Comparison of ENCODE assay signal across 26 mouse cellular contexts in genomic region chr16:18724706-18725105, GRCm38 (mm10). TPM values are rescaled to one million over a fixed set of nuclear protein-coding genes. Genes with fewer than 3 reads are reported as not detected.
"Had no signal": no experiment of that assay in that cellular context is flagged by ENCODE, and none has a peak within 500 bp of the region (broad histone marks: within the 10 kb centered on the region; RNA-seq: fewer than 3 reads in every experiment).

No protein-coding gene starts in this region.

- H3K4me1 ChIP-seq: heart, embryonic 10.5 days; heart, embryonic 12.5 days; hindbrain, embryonic 10.5 days; hindbrain, embryonic 12.5 days; intestine, embryonic 15.5 days; limb, embryonic 13.5 days; limb, embryonic 15.5 days; liver, embryonic 12.5 days had no signal

- H3K4me3 ChIP-seq: gastrocnemius, adult 2 months; heart, embryonic 10.5 days; heart, embryonic 12.5 days; hindbrain, embryonic 10.5 days; hindbrain, embryonic 12.5 days; intestine, embryonic 15.5 days; layer of hippocampus, adult 2 months; left cerebral cortex, adult 2 months; limb, embryonic 13.5 days; limb, embryonic 15.5 days; liver, embryonic 12.5 days had no signal

- DNase-seq: gastrocnemius, adult 2 months; gastrocnemius, postnatal 10 days; gastrocnemius, postnatal 25 days; heart, adult 18-20 months; heart, postnatal 10 days; heart, postnatal 4 days; kidney, adult 18-20 months; kidney, adult 8-10 months; kidney, postnatal 10 days; kidney, postnatal 25 days; kidney, postnatal 4 days; left cerebral cortex, postnatal 4 days had no signal

- H3K9ac ChIP-seq: heart, embryonic 12.5 days; hindbrain, embryonic 12.5 days; hindbrain, embryonic 14.5 days; intestine, embryonic 15.5 days; limb, embryonic 13.5 days; limb, embryonic 15.5 days; liver, embryonic 12.5 days; liver, embryonic 14.5 days had no signal

- H3K27ac ChIP-seq: gastrocnemius, adult 2 months; heart, embryonic 10.5 days; hindbrain, embryonic 10.5 days; hindbrain, embryonic 12.5 days; hindbrain, embryonic 14.5 days; intestine, embryonic 15.5 days; left cerebral cortex, adult 2 months; limb, embryonic 13.5 days; limb, embryonic 15.5 days; liver, embryonic 12.5 days; liver, embryonic 14.5 days had no signal

- H3K4me2 ChIP-seq: heart, embryonic 12.5 days; hindbrain, embryonic 12.5 days; hindbrain, embryonic 14.5 days; intestine, embryonic 15.5 days; limb, embryonic 13.5 days; limb, embryonic 15.5 days; liver, embryonic 12.5 days had no signal

- H3K36me3 ChIP-seq: heart, embryonic 10.5 days; heart, embryonic 12.5 days; hindbrain, embryonic 10.5 days; hindbrain, embryonic 12.5 days; intestine, embryonic 15.5 days; limb, embryonic 13.5 days; limb, embryonic 15.5 days; liver, embryonic 12.5 days had no signal

- H3K9me3 ChIP-seq: heart, embryonic 10.5 days; heart, embryonic 12.5 days; hindbrain, embryonic 10.5 days; hindbrain, embryonic 12.5 days; intestine, embryonic 15.5 days; limb, embryonic 13.5 days; limb, embryonic 15.5 days; liver, embryonic 12.5 days had no signal

- H3K27me3 ChIP-seq: hindbrain, embryonic 12.5 days; intestine, embryonic 15.5 days; limb, embryonic 13.5 days had no signal

- ATAC-seq: inflammation-experienced regulatory T-cells, adult 6 months; intestine, embryonic 15.5 days; intestine, postnatal 0 days; liver, embryonic 12.5 days had no signal

RNA-seq across cellular contexts. Expression of gene Cldn5, which starts 51.9 kb away (rescaled TPM):
- polyA plus RNA-seq: inflammation-experienced regulatory T-cells, adult 6 months had no signal
